Mouse (Mus musculus): ENCODE data around the gene Thnsl2. TPM values are rescaled to one million over a fixed set of nuclear protein-coding genes. Genes with fewer than 3 reads are reported as not detected.
A peak's percentile ranks its signal among the peaks of the same experiment; 100 is the strongest.

Thnsl2 gene
- polyA plus RNA-seq, 1 experiment from 2014 or later, result 4.6 TPM

DNA sequence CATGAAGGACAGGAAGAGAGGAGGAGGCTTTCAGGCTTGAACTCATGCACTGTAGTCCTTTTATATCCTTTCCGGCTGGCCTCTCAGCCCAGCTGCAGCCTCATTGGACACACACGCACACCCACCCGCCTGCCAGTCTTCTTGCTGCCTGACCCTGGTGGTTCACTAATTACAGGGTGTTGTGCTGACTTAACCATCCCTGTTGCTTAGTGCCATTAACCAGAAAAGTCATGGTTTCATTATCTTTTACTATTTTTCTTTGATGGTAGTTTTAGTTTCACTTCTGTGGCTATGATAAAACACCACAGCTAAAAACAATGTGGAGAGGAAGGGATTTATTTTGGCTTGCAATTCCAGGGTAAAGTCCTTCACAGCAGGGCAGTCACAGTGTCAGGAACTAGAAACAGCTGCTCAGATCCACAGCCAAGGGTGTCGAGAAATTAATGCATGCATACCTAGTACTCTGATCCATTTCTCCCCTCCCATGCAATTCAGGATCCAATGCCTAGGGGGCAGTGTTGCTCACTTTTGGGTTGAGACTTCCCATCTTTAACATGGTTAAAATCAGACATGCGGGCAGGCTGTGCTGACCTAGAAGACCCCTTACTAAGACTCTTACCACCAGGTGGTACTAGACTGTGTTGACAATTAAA lies 12.6 kb upstream of the Thnsl2 start:
- Histone ChIP-seq H3K4me1 (no peaks in the 10 kb centered on the region), H3K27ac (no peak overlapping the region), H3K9ac (no peak overlapping the region), H3K9me3 (no peaks in the 10 kb centered on the region), H3K27me3 (replicated peaks) (no peaks in the 10 kb centered on the region), H3K4me2 (replicated peaks) (no peak overlapping the region), H3K4me3 (no peak overlapping the region), H3K36me3 (no peaks in the 10 kb centered on the region)
- WGBS, result 78% methylated on average over 5 of the region's 5 CpGs
- ATAC-seq (ENCODE audit: low FRiP score, low read depth), result no peak

DNA sequence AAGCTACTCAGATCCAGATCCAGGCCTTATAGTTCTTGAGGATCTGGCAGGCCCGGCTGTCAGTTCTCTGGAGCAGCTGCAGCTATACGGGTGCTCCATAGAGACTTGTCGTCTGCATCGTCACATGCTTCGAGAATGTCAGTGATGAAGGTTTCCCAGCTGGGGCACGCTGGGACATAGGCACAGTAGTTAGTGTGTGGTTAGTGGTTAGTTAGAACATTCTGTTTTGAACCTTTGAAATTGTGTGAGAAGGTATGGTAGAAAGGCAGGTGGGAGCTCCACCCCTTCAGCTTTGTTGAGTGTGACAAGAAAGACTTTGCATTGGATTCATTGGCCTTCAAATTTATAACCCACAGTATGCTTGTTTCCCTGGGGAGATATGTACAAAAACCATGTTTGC lies 10.6 kb upstream of the Thnsl2 start:
- Histone ChIP-seq H3K27ac (no peak overlapping the region), H3K4me3 (no peak overlapping the region), H3K4me1 (no peaks in the 10 kb centered on the region; the same call in 1 of the 2 replicates), H3K36me3 (no peaks in the 10 kb centered on the region), H3K27me3 (replicated peaks) (no peaks in the 10 kb centered on the region), H3K4me2 (replicated peaks) (no peak overlapping the region), H3K9me3 (no peaks in the 10 kb centered on the region), H3K9ac (no peak overlapping the region)
- no peak for ATAC-seq (ENCODE audit: low FRiP score, low read depth)
- 83% methylated on average over 6 of the region's 6 CpGs for WGBS

DNA sequence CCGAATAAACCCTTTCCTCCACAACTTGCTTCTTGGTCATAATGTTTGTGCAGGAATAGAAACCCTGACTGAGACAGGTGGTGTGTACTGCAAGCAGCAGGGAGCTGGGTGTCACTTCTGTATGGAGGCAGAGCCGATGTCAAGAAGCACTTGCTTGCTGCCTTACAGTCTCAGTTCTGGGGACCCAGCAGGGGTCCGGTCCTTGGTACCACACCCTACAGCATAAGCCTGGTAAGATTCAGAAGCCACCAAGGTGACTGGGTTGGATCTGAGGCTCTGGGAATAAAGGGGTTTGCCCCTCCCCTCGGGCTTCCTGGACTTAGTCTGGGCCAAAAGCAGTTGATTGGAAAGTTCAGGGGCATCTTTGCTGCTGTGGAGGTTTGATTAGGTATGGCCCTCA lies 9.2 kb upstream of the Thnsl2 start:
- H3K4me2 ChIP-seq (replicated peaks), result no peak overlapping the region
- no peaks in the 10 kb centered on the region for H3K9me3 ChIP-seq
- no peak overlapping the region for H3K4me3 ChIP-seq
- H3K9ac ChIP-seq, result no peak overlapping the region
- 87% methylated on average over 4 of the region's 4 CpGs for WGBS
- H3K27ac ChIP-seq, result no peak overlapping the region
- H3K27me3 ChIP-seq (replicated peaks), result no peaks in the 10 kb centered on the region
- no peak for ATAC-seq (ENCODE audit: low FRiP score, low read depth)
- H3K4me1 ChIP-seq, result no peaks in the 10 kb centered on the region; the same call in 1 of the 2 replicates
- no peaks in the 10 kb centered on the region for H3K36me3 ChIP-seq

DNA sequence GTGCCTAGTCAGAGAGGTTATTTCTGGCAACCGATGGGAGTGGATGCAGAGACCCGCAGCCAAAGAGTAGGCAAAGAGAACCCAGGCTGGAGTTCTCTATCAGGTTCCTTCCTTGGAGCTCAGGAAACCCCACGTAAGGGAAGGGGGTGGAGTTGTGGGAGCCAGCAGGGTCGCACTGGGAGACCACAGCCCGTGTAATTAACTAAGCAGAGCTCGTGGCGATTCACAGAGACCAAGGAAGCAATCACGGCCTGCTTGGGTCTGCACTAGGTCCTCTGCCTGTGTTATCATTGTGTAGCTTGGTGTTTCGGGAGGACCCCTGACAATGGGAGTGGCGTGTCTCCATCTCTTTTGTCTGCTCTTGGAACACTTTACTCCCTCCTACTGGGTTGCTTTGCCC lies 6.9 kb upstream of the Thnsl2 start:
- no peak for ATAC-seq (ENCODE audit: low FRiP score, low read depth)
- Histone ChIP-seq H3K36me3 (no peaks in the 10 kb centered on the region), H3K9ac (no peak overlapping the region), H3K9me3 (no peaks in the 10 kb centered on the region), H3K4me1 (no peaks in the 10 kb centered on the region; the same call in 1 of the 2 replicates), H3K4me2 (replicated peaks) (no peak overlapping the region), H3K27me3 (replicated peaks) (no peaks in the 10 kb centered on the region), H3K4me3 (no peak overlapping the region), H3K27ac (no peak overlapping the region)
- WGBS, result 25% methylated on average over 10 of the region's 10 CpGs

DNA sequence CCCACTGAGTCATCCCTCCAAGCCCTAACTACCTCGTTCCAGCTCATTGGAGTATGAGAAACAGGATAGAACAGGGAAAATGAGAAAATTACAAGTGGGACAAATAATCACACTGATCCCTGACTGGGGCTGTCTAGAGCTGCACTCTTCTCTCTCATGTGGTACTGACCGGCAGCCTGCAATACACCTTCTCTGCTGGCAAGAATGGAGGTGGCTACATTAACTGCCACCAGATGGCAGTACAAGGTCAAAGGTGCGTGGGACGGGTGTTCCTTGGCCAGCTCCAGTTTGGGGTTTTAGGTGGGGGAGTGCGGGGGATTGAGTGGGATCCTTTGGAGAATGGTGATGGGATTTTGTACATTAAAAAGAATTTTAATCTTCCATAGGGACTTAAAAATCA lies 5.3 kb upstream of the Thnsl2 start:
- Histone ChIP-seq H3K4me3 (no peak overlapping the region), H3K4me1 (no peaks in the 10 kb centered on the region; the same call in 1 of the 2 replicates), H3K4me2 (replicated peaks) (no peak overlapping the region), H3K27ac (no peak overlapping the region), H3K36me3 (no peaks in the 10 kb centered on the region), H3K27me3 (replicated peaks) (no peaks in the 10 kb centered on the region), H3K9ac (no peak overlapping the region), H3K9me3 (no peaks in the 10 kb centered on the region)
- ATAC-seq (ENCODE audit: low FRiP score, low read depth), result peak; percentile 70
- WGBS, result 17% methylated on average over 5 of the region's 5 CpGs

DNA sequence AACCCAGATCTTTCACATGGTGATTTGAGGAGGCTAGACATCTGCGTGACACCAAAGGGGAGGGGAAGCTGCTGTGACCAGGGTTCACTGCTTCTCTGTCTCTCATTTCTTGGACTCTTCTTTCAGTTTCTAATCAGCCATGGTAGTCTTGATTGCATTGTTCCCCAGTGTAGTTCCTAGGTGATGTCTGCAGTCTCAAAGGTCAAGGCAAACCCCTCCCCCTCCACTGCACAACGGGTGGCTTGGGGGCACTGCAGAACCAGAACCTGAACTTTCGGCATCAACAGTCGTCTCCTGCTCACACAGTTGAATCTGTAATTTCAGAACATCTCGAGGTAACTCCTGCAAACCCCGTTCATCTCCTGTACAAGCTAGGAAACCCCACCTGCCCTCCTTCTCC lies 4.1 kb upstream of the Thnsl2 start:
- no peak for ATAC-seq (ENCODE audit: low FRiP score, low read depth)
- WGBS, result 73% methylated on average over 6 of the region's 6 CpGs
- Histone ChIP-seq H3K27ac (no peak overlapping the region), H3K36me3 (no peaks in the 10 kb centered on the region), H3K9ac (no peak overlapping the region), H3K27me3 (replicated peaks) (no peaks in the 10 kb centered on the region), H3K4me2 (replicated peaks) (no peak overlapping the region), H3K9me3 (no peaks in the 10 kb centered on the region), H3K4me1 (no peaks in the 10 kb centered on the region; the same call in 1 of the 2 replicates), H3K4me3 (no peak overlapping the region)

DNA sequence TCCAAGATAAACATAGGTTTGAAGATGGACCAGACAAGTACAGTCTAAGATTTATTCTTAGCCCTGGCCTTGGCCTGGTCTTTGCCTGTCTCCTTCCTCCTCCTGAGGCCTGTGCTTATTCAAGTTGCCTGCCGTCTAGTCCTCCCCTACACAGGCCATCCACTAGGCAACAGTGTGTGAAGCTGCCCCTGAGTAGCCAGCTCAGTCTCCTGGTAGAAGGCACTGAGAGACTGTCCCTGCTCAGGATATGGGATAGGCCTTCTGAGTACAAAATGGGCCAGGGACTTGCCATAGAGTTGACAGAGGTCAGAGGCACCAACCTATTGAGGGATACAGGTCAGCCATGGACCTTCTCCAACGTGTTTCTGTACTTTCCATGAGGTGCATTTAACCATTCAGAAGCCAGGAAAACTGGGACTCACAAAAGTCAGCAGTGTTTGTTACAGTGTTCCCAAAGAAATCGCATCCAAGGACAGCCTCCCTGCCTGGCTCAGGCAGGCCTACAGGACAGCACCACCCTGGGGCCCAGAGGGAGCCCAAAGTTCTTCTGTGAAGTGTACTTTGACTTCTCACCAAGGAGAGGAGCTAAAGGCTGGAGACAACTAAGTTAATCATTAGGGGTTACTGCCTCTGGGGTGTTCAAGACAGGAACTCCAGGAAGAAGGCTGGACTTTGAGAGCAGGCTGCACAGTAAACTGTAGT lies 1.2 kb upstream of the Thnsl2 start:
- 72% methylated on average over 3 of the region's 3 CpGs for WGBS
- Histone ChIP-seq H3K9me3 (no peaks in the 10 kb centered on the region), H3K4me3 (no peak overlapping the region), H3K36me3 (no peaks in the 10 kb centered on the region), H3K4me1 (peaks cover 5% of the 10 kb centered on the region; the same call in 1 of the 2 replicates), H3K27ac (no peak overlapping the region), H3K4me2 (replicated peaks) (no peak overlapping the region), H3K9ac (no peak overlapping the region), H3K27me3 (replicated peaks) (no peaks in the 10 kb centered on the region)
- ATAC-seq (ENCODE audit: low FRiP score, low read depth), result no peak

DNA sequence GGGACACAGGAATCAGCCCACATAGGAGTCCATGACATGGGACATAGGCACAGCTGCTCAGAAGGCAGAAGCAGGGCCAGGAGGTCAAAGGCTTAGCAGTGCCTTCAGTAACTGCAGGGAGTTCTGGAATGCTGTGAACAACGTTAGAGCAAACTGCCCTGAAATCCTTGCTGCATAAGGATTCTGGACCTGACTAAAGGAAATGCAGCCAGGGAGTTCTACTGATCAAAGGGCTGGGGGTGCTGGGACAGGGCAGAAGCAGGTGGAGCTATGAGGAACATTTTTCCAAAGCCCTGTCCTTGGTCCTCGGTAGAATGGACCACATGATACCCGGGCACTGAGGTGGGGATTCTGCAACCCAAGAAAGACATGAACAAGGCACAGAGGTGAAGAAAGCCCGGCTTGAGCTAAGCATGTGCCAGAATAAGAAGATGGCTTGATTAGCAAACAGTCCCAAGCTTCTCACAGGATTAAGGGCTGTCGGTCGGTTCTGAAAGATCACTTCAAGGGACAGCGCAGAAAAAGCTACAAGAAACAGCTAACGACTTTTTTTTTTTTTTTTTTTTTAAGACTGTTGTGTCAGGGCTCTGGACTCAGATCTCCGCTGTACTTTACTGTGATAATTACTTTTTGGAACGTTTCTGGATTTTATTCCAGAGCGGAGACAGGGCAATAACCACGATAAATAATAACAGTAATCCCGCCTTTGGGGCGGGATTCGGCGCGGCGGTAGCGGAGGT lies 915 bp downstream of the Thnsl2 start:
- Histone ChIP-seq H3K4me1 (peaks cover 5% of the 10 kb centered on the region; the same call in 1 of the 2 replicates), H3K9me3 (no peaks in the 10 kb centered on the region), H3K27me3 (replicated peaks) (no peaks in the 10 kb centered on the region), H3K4me3 (peak overlapping the region; percentile 48), H3K4me2 (replicated peaks) (peak overlapping the region; percentile 75), H3K9ac (peak overlapping the region; percentile 59), H3K27ac (no peak overlapping the region), H3K36me3 (no peaks in the 10 kb centered on the region)
- ATAC-seq (ENCODE audit: low FRiP score, low read depth), result 0 out of 2 replicates have a peak, but pooled peaks have one; percentile 14
- 2% methylated on average over 19 of the region's 19 CpGs for whole genome bisulfite sequencing

DNA sequence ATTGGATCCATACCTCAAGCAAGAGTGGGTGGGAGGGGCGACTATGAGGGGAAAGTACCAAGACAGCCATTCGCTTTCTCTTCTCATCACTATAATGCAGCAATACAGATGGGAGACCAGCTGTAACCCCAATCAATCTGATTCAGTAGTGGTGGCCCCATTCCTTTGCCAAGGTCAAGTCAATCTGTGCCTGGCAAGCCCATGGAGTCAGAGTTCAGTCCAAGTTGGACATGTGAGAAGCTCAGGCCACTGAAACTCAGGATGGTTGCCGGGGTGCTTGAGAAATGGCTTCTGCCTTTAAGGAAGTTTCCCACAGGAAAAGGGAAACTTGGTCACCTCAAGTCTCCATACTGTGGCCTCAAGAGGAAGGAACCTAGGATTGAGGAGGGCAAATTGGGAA lies 9.2 kb downstream of the Thnsl2 start:
- H3K4me3 ChIP-seq, result no peak overlapping the region
- no peaks in the 10 kb centered on the region for H3K27me3 ChIP-seq (replicated peaks)
- no peak overlapping the region for H3K4me2 ChIP-seq (replicated peaks)
- no peaks in the 10 kb centered on the region for H3K36me3 ChIP-seq
- 88% methylated on average over 3 of the region's 3 CpGs for WGBS
- H3K9me3 ChIP-seq, result no peaks in the 10 kb centered on the region
- no peaks in the 10 kb centered on the region for H3K4me1 ChIP-seq
- H3K9ac ChIP-seq, result no peak overlapping the region
- no peak for ATAC-seq (ENCODE audit: low FRiP score, low read depth)
- no peak overlapping the region for H3K27ac ChIP-seq

DNA sequence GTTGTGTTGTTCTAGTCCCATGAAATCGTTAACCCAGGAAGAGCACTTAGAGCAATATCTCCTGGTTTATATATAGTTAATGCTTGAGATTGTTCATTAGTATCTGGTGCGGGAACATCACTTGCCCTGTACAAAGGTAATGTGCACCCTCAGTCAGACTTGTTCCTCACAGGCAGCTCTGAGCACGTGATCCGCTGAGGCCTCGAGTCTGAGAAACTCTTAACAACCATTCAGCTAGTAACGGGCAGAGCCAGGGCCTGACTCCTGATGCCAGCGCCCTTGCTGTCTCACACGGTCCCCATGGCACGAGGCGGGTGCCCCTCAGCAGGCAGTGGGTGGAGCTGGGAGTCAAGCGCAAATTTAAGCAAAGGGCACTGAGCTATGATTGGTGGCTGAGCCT lies 10.7 kb downstream of the Thnsl2 start:
- Histone ChIP-seq H3K36me3 (no peaks in the 10 kb centered on the region), H3K27ac (no peak overlapping the region), H3K4me3 (no peak overlapping the region), H3K4me1 (no peaks in the 10 kb centered on the region), H3K27me3 (replicated peaks) (no peaks in the 10 kb centered on the region), H3K4me2 (replicated peaks) (no peak overlapping the region), H3K9ac (no peak overlapping the region), H3K9me3 (no peaks in the 10 kb centered on the region)
- no peak for ATAC-seq (ENCODE audit: low FRiP score, low read depth)
- 81% methylated on average over 11 of the region's 11 CpGs for WGBS

DNA sequence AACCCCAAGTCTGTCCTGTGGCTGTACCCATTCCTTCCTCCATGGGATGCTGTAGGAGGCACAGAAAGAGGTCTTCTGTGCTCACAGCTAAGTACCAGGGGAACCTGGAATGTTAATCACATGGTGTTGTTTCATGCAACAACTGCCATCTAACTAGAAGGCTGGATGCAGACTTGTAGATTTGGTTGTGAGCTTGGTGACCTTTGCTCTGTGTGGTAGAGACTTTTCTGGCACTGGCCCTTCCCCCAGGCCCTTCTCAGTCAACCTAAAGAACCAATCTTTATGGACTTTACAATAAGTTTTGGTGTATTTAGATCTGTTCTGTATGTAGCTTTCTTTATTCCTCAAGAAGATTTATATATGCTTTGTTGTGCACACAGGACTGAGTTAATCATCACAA lies 13.2 kb downstream of the Thnsl2 start:
- H3K27ac ChIP-seq, result no peak overlapping the region
- no peak overlapping the region for H3K4me2 ChIP-seq (replicated peaks)
- no peaks in the 10 kb centered on the region for H3K4me1 ChIP-seq
- H3K9me3 ChIP-seq, result no peaks in the 10 kb centered on the region
- H3K9ac ChIP-seq, result no peak overlapping the region
- no peak for ATAC-seq (ENCODE audit: low FRiP score, low read depth)
- H3K27me3 ChIP-seq (replicated peaks), result no peaks in the 10 kb centered on the region
- no peak overlapping the region for H3K4me3 ChIP-seq
- no peaks in the 10 kb centered on the region for H3K36me3 ChIP-seq

DNA sequence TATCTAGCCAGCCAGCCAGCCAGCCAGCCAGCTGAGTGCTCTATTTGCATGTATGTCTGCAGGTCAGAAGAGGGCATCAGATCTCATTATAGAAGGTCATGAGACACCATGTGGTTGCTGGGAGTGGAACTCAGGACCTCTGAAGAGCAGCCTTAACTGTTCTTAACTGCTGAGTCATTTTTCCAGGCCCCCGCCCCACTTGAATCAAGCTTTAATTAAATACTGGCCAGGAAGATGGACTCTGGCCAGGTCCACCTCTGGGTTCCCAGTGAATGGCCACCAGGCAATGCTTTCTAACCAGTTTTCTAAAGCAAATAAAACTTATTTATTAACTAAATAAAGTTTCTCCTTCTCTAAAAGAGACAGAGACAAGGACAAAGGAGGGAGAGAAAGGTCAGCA lies 14.0 kb downstream of the Thnsl2 start:
- Histone ChIP-seq H3K4me2 (replicated peaks) (no peak overlapping the region), H3K27me3 (replicated peaks) (no peaks in the 10 kb centered on the region), H3K9ac (no peak overlapping the region), H3K27ac (no peak overlapping the region), H3K4me3 (no peak overlapping the region), H3K4me1 (no peaks in the 10 kb centered on the region), H3K9me3 (no peaks in the 10 kb centered on the region), H3K36me3 (no peaks in the 10 kb centered on the region)
- 97% methylated on average over 1 of the region's 1 CpGs for WGBS
- no peak for ATAC-seq (ENCODE audit: low FRiP score, low read depth)
